Mouse (Mus musculus) megakaryocyte, embryonic 14.5 days (primary cell): Measurements from ENCODE around the gene Fstl3.

Experiments
- FLI1 ChIP-seq: IDR thresholded peaks from 2 replicates; pipeline ENCODE4 v1.6.1; 2012; ENCODE audit warnings: low read length, inconsistent platforms, mixed read lengths
- GATA1 ChIP-seq: IDR thresholded peaks from 3 replicates; pipeline ENCODE4 v1.6.1; 2012; ENCODE audit warnings: mixed read lengths, low read length, inconsistent platforms, borderline replicate concordance

DNA sequence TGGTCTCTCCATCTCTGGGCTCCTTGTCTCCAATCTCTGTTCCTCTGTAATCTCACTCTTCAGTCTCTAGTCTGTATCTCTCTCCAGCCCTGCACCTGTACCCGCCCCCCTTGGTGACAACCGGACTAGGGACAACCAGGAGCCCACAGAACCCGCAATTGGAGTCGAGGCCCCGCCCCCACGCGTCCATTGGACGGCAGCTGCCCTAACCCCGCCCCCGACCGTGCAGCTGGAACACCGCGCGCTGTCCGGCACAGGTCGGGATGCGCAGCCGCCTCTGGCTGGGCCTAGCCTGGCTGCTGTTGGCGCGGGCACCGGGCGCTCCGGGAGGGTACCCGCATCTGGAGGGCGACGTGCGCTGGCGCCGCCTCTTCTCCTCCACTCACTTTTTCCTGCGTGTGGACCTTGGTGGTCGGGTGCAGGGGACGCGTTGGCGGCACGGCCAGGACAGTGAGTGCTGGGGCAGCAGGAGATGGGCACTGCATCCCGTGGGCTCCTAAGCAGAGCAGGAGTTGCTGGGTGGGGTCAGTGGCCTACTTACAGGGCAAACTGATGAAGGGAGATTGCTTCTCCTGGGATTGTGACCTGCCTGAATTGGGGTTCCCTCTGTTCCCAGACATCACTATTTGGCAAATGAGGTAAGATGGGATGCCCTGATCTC, 22.1 kb upstream of the Fstl3 start, which contains the start of gene Fgf22:
- TF ChIP-seq FLI1 (no peak), GATA1 (no peak)
